Mouse (Mus musculus) hindbrain, embryonic 14.5 days (tissue): ENCODE data around the gene Avp. TPM values are rescaled to one million over a fixed set of nuclear protein-coding genes. Genes with fewer than 3 reads are reported as not detected.
"Not testable (repeated sequence)": the region's sequence is repeated elsewhere in the genome, so short reads cannot be mapped to it uniquely, and the experiment has no call there.

Experiments
- ATAC-seq: fragments of 200-750 bp; cut with Nextera tagmentation; 2 replicates; pipeline ENCODE4 v1.8.0; 2017; ENCODE audit warnings: moderate number of reproducible peaks, mild to moderate bottlenecking, moderate TSS enrichment, moderate library complexity; ENCODE audit not compliant: low FRiP score
- DNase-seq: peaks from one replicate; pipeline ENCODE4 v3.0.0-alpha.2; 2015; ENCODE audit warnings: low spot score
- H3K27ac ChIP-seq: fragments of 300-500 bp; sonication (generic); 2 replicates; pipeline ENCODE4 v1.5.1; 2014; ENCODE audit warnings: mild to moderate bottlenecking, moderate library complexity
- H3K27me3 ChIP-seq: fragments of 300-500 bp; sonication (generic); 2 replicates; pipeline ENCODE4 v1.6.1; 2014; ENCODE audit warnings: mild to moderate bottlenecking, low read length, mixed read lengths; ENCODE audit not compliant: control insufficient read depth, insufficient read depth
- H3K36me3 ChIP-seq: fragments of 300-500 bp; sonication (generic); replicated peaks from 2 replicates; pipeline ENCODE4 v1.6.1; 2014; ENCODE audit not compliant: control insufficient read depth, insufficient read depth
- H3K4me1 ChIP-seq: fragments of 300-500 bp; sonication (generic); replicated peaks from 2 replicates; pipeline ENCODE4 v1.6.1; 2014; ENCODE audit warnings: antibody characterized with exemption, low read length, mixed read lengths; ENCODE audit not compliant: control insufficient read depth, insufficient read depth
- H3K4me2 ChIP-seq: fragments of 300-500 bp; sonication (generic); replicated peaks from 2 replicates; pipeline ENCODE4 v1.6.1; 2014; ENCODE audit warnings: mild to moderate bottlenecking, moderate library complexity
- H3K4me3 ChIP-seq: fragments of 300-500 bp; sonication (generic); replicated peaks from 2 replicates; pipeline ENCODE4 v1.5.1; 2014; ENCODE audit warnings: mild to moderate bottlenecking, low read length
- H3K9ac ChIP-seq: fragments of 300-500 bp; sonication (generic); 2 replicates; pipeline ENCODE4 v1.6.1; 2014
- H3K9me3 ChIP-seq: fragments of 300-500 bp; sonication (generic); 2 replicates; pipeline ENCODE4 v1.6.1; 2016; ENCODE audit warnings: low read length; ENCODE audit not compliant: control insufficient read depth
- WGBS: fragments of 180-500 bp; shearing (Covaris S2); extraction: QIAGEN DNeasy Blood & Tissue Kit; methylation state at CpG from one replicate; pipeline ENCODE4 v1.1.7; 2014; 5-methylcytosine and 5-hydroxymethylcytosine counted together
- polyA plus RNA-seq: library from polyadenylated mRNA; unstranded; fragments of >200 nt; fragmentation: Nextera tagmentation; extraction: Ambion mirVana; gene quantifications from 2 replicates; pipeline ENCODE4 v1.2.1, GENCODE M21; 2014

Gene Avp
- polyA plus RNA-seq, 1 experiment from 2014 or later, result not detected

DNA sequence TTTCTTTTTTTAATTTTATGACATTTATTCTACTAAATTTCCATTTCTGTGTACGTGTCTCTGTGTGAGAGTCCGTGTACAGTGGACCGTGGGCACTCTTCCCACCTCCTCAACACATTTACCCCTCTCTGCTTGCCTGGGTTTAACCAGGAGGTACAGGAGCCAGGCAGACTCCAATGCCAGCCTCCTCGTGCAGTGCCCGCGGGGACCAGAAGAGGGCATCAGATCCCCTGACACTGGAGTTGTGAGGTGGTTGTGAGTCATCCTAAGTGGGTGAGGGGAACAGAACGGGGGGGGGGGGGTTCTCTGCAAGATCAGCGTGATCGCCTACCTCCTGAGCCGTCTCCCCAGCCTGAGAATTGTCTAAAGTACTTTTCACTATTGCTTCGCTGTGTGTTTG is 4.2 kb downstream of the Avp start:
- WGBS, result 7% methylated on average over 10 of the region's 11 CpGs
- DNase-seq (no peak), ATAC-seq (no peak)
- H3K27ac ChIP-seq, result no peak overlapping the region
- H3K9ac ChIP-seq, result no peak overlapping the region
- H3K4me3 ChIP-seq, result no peak overlapping the region
- H3K4me1 ChIP-seq, result peaks cover 13% of the 10 kb centered on the region; the same call in 1 of the 2 replicates
- H3K9me3 ChIP-seq, result no peaks in the 10 kb centered on the region
- peaks cover 87% of the 10 kb centered on the region for H3K27me3 ChIP-seq
- no peak overlapping the region for H3K4me2 ChIP-seq
- H3K36me3 ChIP-seq, result no peaks in the 10 kb centered on the region

DNA sequence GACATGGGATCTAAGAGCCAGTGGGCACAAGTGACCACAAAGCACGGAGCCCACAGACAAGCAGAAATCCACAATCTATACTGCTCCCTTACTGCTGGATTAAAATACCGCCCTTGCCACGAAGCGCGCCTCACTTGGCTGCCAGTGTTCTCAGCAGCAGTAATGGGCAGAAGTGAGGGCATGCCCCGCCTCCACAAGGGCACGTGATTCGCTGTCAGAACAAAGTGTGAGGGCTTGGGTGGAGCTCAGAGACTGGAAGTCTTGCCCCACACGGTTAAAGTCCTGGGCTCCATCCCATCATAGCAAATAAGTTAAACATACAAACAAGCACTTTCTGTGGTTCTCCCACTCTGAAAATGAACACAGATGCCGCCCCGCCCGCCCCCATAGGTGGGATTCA is 4.7 kb downstream of the Avp start:
- H3K27me3 ChIP-seq, result peaks cover 82% of the 10 kb centered on the region
- ATAC-seq, result 0 out of 2 replicates have a peak, but pooled peaks have one; percentile 21
- no peak overlapping the region for H3K27ac ChIP-seq
- H3K9me3 ChIP-seq, result no peaks in the 10 kb centered on the region
- H3K4me1 ChIP-seq, result peaks cover 13% of the 10 kb centered on the region; the same call in 1 of the 2 replicates
- no peaks in the 10 kb centered on the region for H3K36me3 ChIP-seq
- no peak overlapping the region for H3K4me2 ChIP-seq
- WGBS, result 3% methylated on average over 12 of the region's 12 CpGs
- DNase-seq, result no peak
- no peak overlapping the region for H3K9ac ChIP-seq
- H3K4me3 ChIP-seq, result no peak overlapping the region

DNA sequence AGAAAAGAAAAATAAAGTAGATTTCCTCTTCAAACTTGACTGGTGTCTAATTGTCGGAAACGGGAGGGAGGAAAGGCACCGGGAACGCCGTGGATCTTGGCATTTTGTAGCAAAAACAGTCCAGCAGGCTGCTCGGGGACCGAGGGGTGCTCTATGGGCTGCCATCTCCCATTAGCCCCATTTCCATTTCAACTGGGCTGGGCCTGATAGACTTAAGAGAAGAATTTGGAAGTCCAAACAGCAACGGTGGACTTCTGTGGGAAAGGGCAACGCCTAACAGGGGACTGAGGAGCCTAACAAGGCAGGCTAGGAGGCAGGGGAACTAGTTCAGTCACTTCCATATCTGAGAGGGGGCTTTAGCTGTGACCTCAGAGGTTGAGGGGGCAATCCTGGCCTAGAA is 5.3 kb downstream of the Avp start:
- H3K4me1 ChIP-seq, result peaks cover 13% of the 10 kb centered on the region; the same call in 1 of the 2 replicates
- no peak overlapping the region for H3K9ac ChIP-seq
- DNase-seq, result no peak
- ATAC-seq, result no peak
- no peaks in the 10 kb centered on the region for H3K36me3 ChIP-seq
- H3K27ac ChIP-seq, result no peak overlapping the region
- 2% methylated on average over 9 of the region's 9 CpGs for WGBS
- H3K27me3 ChIP-seq, result peaks cover 76% of the 10 kb centered on the region
- H3K4me3 ChIP-seq, result peak overlapping the region; percentile 20
- peak overlapping the region; percentile 42; the same call in 1 of the 2 replicates for H3K4me2 ChIP-seq
- no peaks in the 10 kb centered on the region for H3K9me3 ChIP-seq

DNA sequence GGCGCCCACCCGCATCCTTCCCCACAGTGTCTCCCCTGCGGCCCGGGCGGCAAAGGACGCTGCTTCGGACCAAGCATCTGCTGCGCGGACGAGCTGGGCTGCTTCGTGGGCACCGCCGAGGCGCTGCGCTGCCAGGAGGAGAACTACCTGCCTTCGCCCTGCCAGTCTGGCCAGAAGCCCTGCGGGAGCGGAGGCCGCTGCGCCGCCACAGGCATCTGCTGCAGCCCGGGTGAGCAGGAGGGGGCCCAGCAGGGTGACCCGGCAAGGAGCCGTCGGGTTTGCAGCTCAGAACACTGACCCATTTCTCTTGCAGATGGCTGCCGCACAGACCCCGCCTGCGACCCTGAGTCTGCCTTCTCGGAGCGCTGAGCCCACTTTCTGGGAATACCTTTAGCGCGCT is 5.8 kb downstream of the Avp start:
- not testable (repeated sequence) for H3K27ac ChIP-seq, H3K9ac ChIP-seq, DNase-seq, H3K9me3 ChIP-seq, H3K36me3 ChIP-seq, ATAC-seq
- peak overlapping the region; percentile 20 for H3K4me3 ChIP-seq
- WGBS, result 1% methylated on average over 28 of the region's 32 CpGs
- H3K4me1 ChIP-seq, result peaks cover 13% of the 10 kb centered on the region; the same call in 1 of the 2 replicates
- H3K4me2 ChIP-seq, result peak overlapping the region; percentile 42
- peaks cover 71% of the 10 kb centered on the region for H3K27me3 ChIP-seq

DNA sequence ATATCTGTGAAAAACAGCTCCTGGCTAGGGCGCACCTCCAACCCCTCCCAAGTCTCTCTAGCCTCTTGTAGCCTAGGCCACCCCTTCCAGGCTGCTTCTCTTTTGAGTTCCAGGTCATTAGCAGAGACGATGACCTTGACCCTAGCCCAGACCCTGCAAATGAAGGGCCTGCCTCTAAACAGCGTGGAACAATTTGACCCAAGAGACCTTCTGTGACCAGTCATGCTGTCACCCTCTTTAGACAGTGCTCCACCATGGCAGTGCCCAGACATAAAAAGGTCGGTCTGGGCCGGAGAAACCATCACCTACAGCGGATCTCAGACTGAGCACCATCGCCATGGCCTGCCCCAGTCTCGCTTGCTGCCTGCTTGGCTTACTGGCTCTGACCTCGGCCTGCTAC is 6.5 kb downstream of the Avp start, which contains the start of gene Oxt:
Gene Oxt, plus strand, starts transcription at position 301 of the 400 bp plus-strand sequence.
- no peak within 1 kb of the TSS for H3K9ac ChIP-seq
- H3K27ac ChIP-seq, result no peak within 1 kb of the TSS
- WGBS, result 37% methylated on average over 9 of the region's 9 CpGs
- H3K36me3 ChIP-seq, result no peaks in the 10 kb centered on the region
- peak within 1 kb of the TSS; percentile 20 for H3K4me3 ChIP-seq
- H3K4me2 ChIP-seq, result peak within 1 kb of the TSS; percentile 42
- no peak for ATAC-seq
- H3K27me3 ChIP-seq, result peaks cover 65% of the 10 kb centered on the region
- H3K4me1 ChIP-seq, result peaks cover 12% of the 10 kb centered on the region; the same call in 1 of the 2 replicates
- DNase-seq, result no peak
- H3K9me3 ChIP-seq, result no peaks in the 10 kb centered on the region

DNA sequence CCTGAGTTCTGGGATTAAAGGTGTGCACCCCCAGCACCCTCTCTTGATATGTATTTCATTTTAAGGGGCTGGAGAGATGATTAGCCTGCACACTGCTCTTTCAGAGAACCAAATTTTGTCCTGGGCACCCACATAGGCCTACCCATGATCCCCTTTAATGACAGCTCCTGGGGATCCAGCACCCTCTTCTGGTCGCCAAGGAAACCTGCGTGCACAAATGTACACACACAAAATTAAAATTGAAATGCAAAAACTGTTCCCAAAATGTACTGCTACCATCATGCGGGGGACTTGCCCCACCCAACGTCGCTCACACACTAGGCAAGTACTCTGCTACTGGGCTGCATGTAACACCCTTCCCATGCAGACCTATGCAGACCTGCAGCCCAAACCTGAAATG is 7.4 kb downstream of the Avp start:
- Histone ChIP-seq H3K27ac (no peak overlapping the region), H3K4me2 (no peak overlapping the region), H3K36me3 (no peaks in the 10 kb centered on the region), H3K4me1 (0 out of 2 replicates have a peak, but pooled peaks cover 4% of the 10 kb centered on the region), H3K27me3 (peaks cover 55% of the 10 kb centered on the region), H3K9ac (no peak overlapping the region), H3K9me3 (no peaks in the 10 kb centered on the region), H3K4me3 (no peak overlapping the region)
- WGBS, result 81% methylated on average over 5 of the region's 5 CpGs
- DNase-seq (no peak), ATAC-seq (no peak)

DNA sequence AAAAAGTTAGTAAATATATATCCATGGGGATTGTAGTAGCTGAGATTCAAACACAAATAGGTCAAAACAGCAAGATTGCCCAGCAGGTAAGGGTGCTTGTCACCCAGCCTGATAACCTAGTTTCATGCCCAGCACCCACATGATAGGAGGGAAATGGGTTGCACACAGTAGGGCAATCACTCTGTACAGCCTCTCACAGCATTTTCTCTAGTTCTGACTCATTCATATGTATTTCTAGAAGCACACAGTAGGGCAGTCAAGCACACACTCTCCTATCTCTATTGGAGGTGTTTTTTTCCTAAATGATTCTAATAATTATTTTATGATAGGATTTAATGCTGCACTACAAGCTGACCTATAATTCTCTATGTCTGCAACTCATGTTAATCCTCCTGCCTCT is 12.4 kb downstream of the Avp start:
- no peak overlapping the region for H3K4me2 ChIP-seq
- ATAC-seq (no peak), DNase-seq (no peak)
- peaks cover 21% of the 10 kb centered on the region for H3K36me3 ChIP-seq
- no peaks in the 10 kb centered on the region for H3K9me3 ChIP-seq
- H3K27ac ChIP-seq, result no peak overlapping the region
- no peak overlapping the region for H3K4me3 ChIP-seq
- H3K9ac ChIP-seq, result no peak overlapping the region
- H3K4me1 ChIP-seq, result peaks cover 4% of the 10 kb centered on the region
- peaks cover 5% of the 10 kb centered on the region for H3K27me3 ChIP-seq

DNA sequence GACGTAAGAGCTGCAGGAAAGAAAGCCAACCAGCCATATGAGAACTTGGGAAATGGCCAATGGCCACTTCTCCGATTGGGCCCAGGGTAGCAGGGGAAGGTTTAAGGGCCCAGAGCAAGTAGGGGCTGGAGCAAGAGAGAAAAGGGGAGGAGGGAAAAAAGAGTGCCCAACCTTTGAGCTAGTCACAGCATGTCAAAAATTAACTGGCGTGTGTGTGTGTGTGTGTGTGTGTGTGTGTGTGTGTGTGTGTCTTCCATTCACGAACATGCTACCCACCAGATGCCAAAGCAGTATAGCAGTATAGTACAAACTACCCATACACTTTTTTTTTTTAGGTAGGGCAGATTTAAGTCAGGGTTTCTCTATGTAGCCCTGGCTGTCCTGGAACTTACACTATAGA is 13.4 kb downstream of the Avp start:
- no peak for ATAC-seq
- Histone ChIP-seq H3K4me3 (no peak overlapping the region), H3K4me1 (peaks cover 13% of the 10 kb centered on the region), H3K27ac (no peak overlapping the region), H3K9me3 (no peaks in the 10 kb centered on the region), H3K4me2 (no peak overlapping the region), H3K9ac (no peak overlapping the region), H3K36me3 (peaks cover 24% of the 10 kb centered on the region), H3K27me3 (no peaks in the 10 kb centered on the region)
- 82% methylated on average over 4 of the region's 4 CpGs for WGBS
- DNase-seq, result no peak

DNA sequence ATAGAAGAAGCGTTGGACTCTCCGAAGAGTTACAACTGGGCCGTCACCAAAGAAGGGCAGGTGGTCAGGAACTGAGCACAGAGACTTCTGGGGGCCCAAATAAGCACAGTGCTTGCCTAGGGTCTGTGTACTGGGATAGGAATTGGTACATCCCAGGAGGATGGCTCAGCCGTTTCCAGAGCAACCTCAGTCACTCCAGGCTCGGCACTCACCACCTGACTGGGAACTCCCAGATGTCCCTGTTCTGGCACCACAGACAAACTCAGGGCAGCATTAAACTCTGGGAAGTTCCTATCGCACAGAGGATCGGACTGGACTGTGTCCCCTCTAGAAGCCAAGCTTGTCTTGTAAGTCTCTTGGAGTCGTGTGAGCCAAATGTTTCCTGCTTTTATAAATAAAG is 17.4 kb downstream of the Avp start:
- Histone ChIP-seq H3K27ac (no peak overlapping the region), H3K4me1 (peaks cover 20% of the 10 kb centered on the region), H3K9me3 (no peaks in the 10 kb centered on the region), H3K4me3 (0 out of 2 replicates have a peak overlapping the region, but pooled peaks have one; percentile 95), H3K36me3 (peaks cover 24% of the 10 kb centered on the region), H3K27me3 (no peaks in the 10 kb centered on the region), H3K9ac (no peak overlapping the region), H3K4me2 (peak overlapping the region; percentile 88)
- ATAC-seq, result no peak
- DNase-seq, result no peak
- 81% methylated on average over 8 of the region's 8 CpGs for WGBS

DNA sequence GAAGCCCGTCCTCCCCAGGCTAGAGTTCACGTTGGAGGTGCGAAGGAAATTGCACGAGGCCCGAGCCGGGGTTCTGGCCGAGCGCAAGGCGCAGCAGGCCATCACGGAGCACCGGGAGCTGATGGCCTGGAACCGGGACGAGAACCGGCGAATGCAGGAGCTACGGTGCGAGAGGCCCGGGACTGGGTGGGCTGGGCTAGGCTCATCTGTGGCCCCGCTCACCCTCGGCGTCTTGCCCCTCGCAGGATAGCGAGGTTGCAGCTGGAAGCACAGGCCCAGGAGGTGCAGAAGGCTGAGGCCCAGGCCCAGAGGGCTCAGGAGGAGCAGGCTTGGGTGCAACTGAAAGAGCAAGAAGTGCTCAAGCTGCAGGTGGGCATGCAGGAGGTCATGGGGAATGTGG is 18.3 kb downstream of the Avp start:
- no peak for ATAC-seq
- under 1% methylated on average over 16 of the region's 23 CpGs for WGBS

More for the DNA sequence above, 18.3 kb downstream of the Avp start:
- peaks cover 20% of the 10 kb centered on the region for H3K4me1 ChIP-seq
- H3K27ac ChIP-seq, result no peak overlapping the region
- H3K27me3 ChIP-seq, result no peaks in the 10 kb centered on the region
- DNase-seq, result no peak
- H3K36me3 ChIP-seq, result peaks cover 24% of the 10 kb centered on the region
- H3K9ac ChIP-seq, result peak overlapping the region; percentile 95
- H3K4me2 ChIP-seq, result peak overlapping the region; percentile 88
- no peaks in the 10 kb centered on the region for H3K9me3 ChIP-seq
- peak overlapping the region; percentile 95 for H3K4me3 ChIP-seq
